Mouse (Mus musculus): ENCODE measurements around the gene Arid1b.

DNA sequence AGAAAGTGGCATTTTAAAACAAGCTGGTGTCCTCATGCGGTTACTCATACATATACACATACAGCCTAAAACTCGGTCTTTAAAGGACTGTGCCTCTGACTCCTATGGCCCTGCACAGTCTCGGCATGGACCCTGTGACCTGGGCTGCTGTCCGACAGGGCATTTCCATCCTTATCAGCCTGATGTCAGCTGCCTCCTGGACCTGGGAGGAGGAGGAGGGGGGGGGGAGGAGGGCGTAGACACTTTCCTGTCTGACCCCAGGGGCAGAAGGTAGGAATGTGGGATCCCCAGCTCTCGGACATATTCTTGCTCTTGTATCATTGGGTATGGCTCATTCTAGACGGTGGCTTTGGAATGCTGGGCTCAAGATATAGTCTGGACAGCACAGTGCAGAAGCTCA, 16.6 kb downstream of the Arid1b start:
- TF ChIP-seq CTCF (IDR thresholded peaks at IDR 0.05; ENCODE audit: low read depth) (no peak), EP300 (IDR thresholded peaks at IDR 0.05; ENCODE audit: low read depth) (no peak)

All from liver, postnatal 0 days (tissue).